Mouse (Mus musculus): ENCODE data around the gene Ptprt. TPM values are rescaled to one million over a fixed set of nuclear protein-coding genes. Genes with fewer than 3 reads are reported as not detected.

Gene Ptprt
- polyA plus RNA-seq, 1 experiment: 0.39 TPM

GRCm38 (mm10) chr2:161858361-161858760 lies 802.6 kb downstream of the Ptprt start:
- no peak for TF ChIP-seq CTCF (IDR thresholded peaks at IDR 0.05; ENCODE audit: extremely low read depth, insufficient read length, insufficient replicate concordance, low read depth, low read length)
- no peak for TF ChIP-seq POLR2A (IDR thresholded peaks at IDR 0.05; ENCODE audit: low read depth, low read length)
- H3K36me3 ChIP-seq (ENCODE audit: control insufficient read depth, insufficient read depth, low read length): no peaks in the 10 kb centered on the region
- H3K4me1 ChIP-seq (ENCODE audit: control insufficient read depth, insufficient read depth, insufficient read length, low read length): no peaks in the 10 kb centered on the region
- H3K27me3 ChIP-seq (ENCODE audit: control insufficient read depth, insufficient read depth, low read length): no peaks in the 10 kb centered on the region
- WGBS: 63% methylated on average over 1 of the region's 1 CpGs
- no peak overlapping the region for H3K27ac ChIP-seq (ENCODE audit: insufficient read depth, low read depth, low read length)
- no peak overlapping the region for H3K4me3 ChIP-seq (ENCODE audit: low read depth, low read length)

- Histone ChIP-seq H3K36me3 (ENCODE audit: control insufficient read depth, insufficient read depth, low read length) (no peaks in the 10 kb centered on the region), H3K27me3 (ENCODE audit: control insufficient read depth, insufficient read depth, low read length) (no peaks in the 10 kb centered on the region), H3K27ac (ENCODE audit: insufficient read depth, low read depth, low read length) (no peak overlapping the region), H3K4me3 (ENCODE audit: low read depth, low read length) (no peak overlapping the region), H3K4me1 (ENCODE audit: control insufficient read depth, insufficient read depth, insufficient read length, low read length) (no peaks in the 10 kb centered on the region)
- 70% methylated on average over 4 of the region's 4 CpGs for WGBS
- no peak for TF ChIP-seq POLR2A (IDR thresholded peaks at IDR 0.05; ENCODE audit: low read depth, low read length)
- TF ChIP-seq CTCF (IDR thresholded peaks at IDR 0.05; ENCODE audit: extremely low read depth, insufficient read length, insufficient replicate concordance, low read depth, low read length): no peak
Measured at GRCm38 (mm10) chr2:161835001-161835400, 825.9 kb downstream of the Ptprt start.

- WGBS: 79% methylated on average over 2 of the region's 2 CpGs
- no peak for TF ChIP-seq POLR2A (IDR thresholded peaks at IDR 0.05; ENCODE audit: low read depth, low read length)
- no peak for TF ChIP-seq CTCF (IDR thresholded peaks at IDR 0.05; ENCODE audit: extremely low read depth, insufficient read length, insufficient replicate concordance, low read depth, low read length)
- no peaks in the 10 kb centered on the region for H3K27me3 ChIP-seq (ENCODE audit: control insufficient read depth, insufficient read depth, low read length)
- no peak overlapping the region for H3K27ac ChIP-seq (ENCODE audit: insufficient read depth, low read depth, low read length)
- H3K36me3 ChIP-seq (ENCODE audit: control insufficient read depth, insufficient read depth, low read length): no peaks in the 10 kb centered on the region
- H3K4me1 ChIP-seq (ENCODE audit: control insufficient read depth, insufficient read depth, insufficient read length, low read length): no peaks in the 10 kb centered on the region
- no peak overlapping the region for H3K4me3 ChIP-seq (ENCODE audit: low read depth, low read length)
Measured at GRCm38 (mm10) chr2:161833846-161834245, 827.1 kb downstream of the Ptprt start.

GRCm38 (mm10) chr2:161813326-161813725 lies 847.6 kb downstream of the Ptprt start:
- H3K4me3 ChIP-seq (ENCODE audit: low read depth, low read length): no peak overlapping the region
- no peak overlapping the region for H3K27ac ChIP-seq (ENCODE audit: insufficient read depth, low read depth, low read length)
- WGBS: 72% methylated on average over 1 of the region's 1 CpGs
- H3K27me3 ChIP-seq (ENCODE audit: control insufficient read depth, insufficient read depth, low read length): no peaks in the 10 kb centered on the region
- TF ChIP-seq CTCF (IDR thresholded peaks at IDR 0.05; ENCODE audit: extremely low read depth, insufficient read length, insufficient replicate concordance, low read depth, low read length) (no peak), POLR2A (IDR thresholded peaks at IDR 0.05; ENCODE audit: low read depth, low read length) (no peak)
- no peaks in the 10 kb centered on the region for H3K4me1 ChIP-seq (ENCODE audit: control insufficient read depth, insufficient read depth, insufficient read length, low read length)
- H3K36me3 ChIP-seq (ENCODE audit: control insufficient read depth, insufficient read depth, low read length): no peaks in the 10 kb centered on the region

GRCm38 (mm10) chr2:161808086-161808801 lies 852.7 kb downstream of the Ptprt start:
- no peak for TF ChIP-seq CTCF (IDR thresholded peaks at IDR 0.05; ENCODE audit: extremely low read depth, insufficient read length, insufficient replicate concordance, low read depth, low read length)
- TF ChIP-seq POLR2A (IDR thresholded peaks at IDR 0.05; ENCODE audit: low read depth, low read length): no peak
- H3K4me1 ChIP-seq (ENCODE audit: control insufficient read depth, insufficient read depth, insufficient read length, low read length): no peaks in the 10 kb centered on the region
- no peaks in the 10 kb centered on the region for H3K36me3 ChIP-seq (ENCODE audit: control insufficient read depth, insufficient read depth, low read length)
- H3K27me3 ChIP-seq (ENCODE audit: control insufficient read depth, insufficient read depth, low read length): no peaks in the 10 kb centered on the region
- no peak overlapping the region for H3K27ac ChIP-seq (ENCODE audit: insufficient read depth, low read depth, low read length)
- H3K4me3 ChIP-seq (ENCODE audit: low read depth, low read length): no peak overlapping the region
- 64% methylated on average over 9 of the region's 9 CpGs for WGBS

- TF ChIP-seq CTCF (IDR thresholded peaks at IDR 0.05; ENCODE audit: extremely low read depth, insufficient read length, insufficient replicate concordance, low read depth, low read length) (no peak), POLR2A (IDR thresholded peaks at IDR 0.05; ENCODE audit: low read depth, low read length) (no peak)
- WGBS: 45% methylated on average over 8 of the region's 8 CpGs
- no peaks in the 10 kb centered on the region for H3K4me1 ChIP-seq (ENCODE audit: control insufficient read depth, insufficient read depth, insufficient read length, low read length)
- H3K4me3 ChIP-seq (ENCODE audit: low read depth, low read length): no peak overlapping the region
- H3K27ac ChIP-seq (ENCODE audit: insufficient read depth, low read depth, low read length): no peak overlapping the region
- no peaks in the 10 kb centered on the region for H3K27me3 ChIP-seq (ENCODE audit: control insufficient read depth, insufficient read depth, low read length)
- H3K36me3 ChIP-seq (ENCODE audit: control insufficient read depth, insufficient read depth, low read length): no peaks in the 10 kb centered on the region
Measured at GRCm38 (mm10) chr2:161806287-161807007, 854.5 kb downstream of the Ptprt start.

- H3K4me3 ChIP-seq (ENCODE audit: low read depth, low read length): no peak overlapping the region
- H3K27ac ChIP-seq (ENCODE audit: insufficient read depth, low read depth, low read length): no peak overlapping the region
- H3K27me3 ChIP-seq (ENCODE audit: control insufficient read depth, insufficient read depth, low read length): no peaks in the 10 kb centered on the region
- no peaks in the 10 kb centered on the region for H3K4me1 ChIP-seq (ENCODE audit: control insufficient read depth, insufficient read depth, insufficient read length, low read length)
- WGBS: 82% methylated on average over 6 of the region's 6 CpGs
- H3K36me3 ChIP-seq (ENCODE audit: control insufficient read depth, insufficient read depth, low read length): no peaks in the 10 kb centered on the region
- TF ChIP-seq CTCF (IDR thresholded peaks at IDR 0.05; ENCODE audit: extremely low read depth, insufficient read length, insufficient replicate concordance, low read depth, low read length) (no peak), POLR2A (IDR thresholded peaks at IDR 0.05; ENCODE audit: low read depth, low read length) (no peak)
Measured at GRCm38 (mm10) chr2:161799946-161800345, 861.0 kb downstream of the Ptprt start.
